Mouse (Mus musculus): Measurements from ENCODE around the gene G3bp1.

- TF ChIP-seq CTCF (IDR thresholded peaks at IDR 0.05; ENCODE audit: low read depth) (no peak), EP300 (IDR thresholded peaks at IDR 0.05; ENCODE audit: low read depth) (no peak)
These were observed 36.5 kb upstream of the G3bp1 start for GRCm38 (mm10) chr11:55432981-55433380.

Data from liver, embryonic 14.5 days (tissue).